Mouse (Mus musculus): ENCODE measurements at regions not wholly inside any gene's neighbourhood (a gene's known extent, or its start where the extent isn't known, plus 50 kb on each side); places are given as distances from the start of the nearest gene placed in this dataset.

GRCm38 (mm10) chr6:145310601-145311000, 60.6 kb upstream of the Kras start:
- H3K4me1 ChIP-seq (ENCODE audit: control insufficient read depth, insufficient read depth, low read length) = no peaks in the 10 kb centered on the region
- H3K4me2 ChIP-seq (replicated peaks; ENCODE audit: low read depth, low read length) = no peak overlapping the region
- H3K4me3 ChIP-seq (ENCODE audit: low read depth, low read length) = no peak overlapping the region
- H3K27ac ChIP-seq (ENCODE audit: low read length) = no peak overlapping the region
- ATAC-seq (ENCODE audit: insufficient number of reproducible peaks, insufficient read depth, low FRiP score, low read depth) = no peak
- H3K27me3 ChIP-seq (ENCODE audit: control insufficient read depth, insufficient read depth, low read length) = no peaks in the 10 kb centered on the region
- 33% methylated on average over 6 of the region's 6 CpGs for WGBS
- no peaks in the 10 kb centered on the region for H3K36me3 ChIP-seq (ENCODE audit: control insufficient read depth, insufficient read depth, low read length)
- no peak overlapping the region for H3K9ac ChIP-seq (replicated peaks; ENCODE audit: low read depth, low read length)
- H3K9me3 ChIP-seq (ENCODE audit: control insufficient read depth, low read depth, low read length) = no peaks in the 10 kb centered on the region

GRCm38 (mm10) chr6:145309025-145309424, 59.0 kb upstream of the Kras start:
- WGBS = 87% methylated on average over 3 of the region's 3 CpGs
- Histone ChIP-seq H3K27ac (ENCODE audit: low read length) (no peak overlapping the region), H3K4me2 (replicated peaks; ENCODE audit: low read depth, low read length) (no peak overlapping the region), H3K27me3 (ENCODE audit: control insufficient read depth, insufficient read depth, low read length) (no peaks in the 10 kb centered on the region), H3K9ac (replicated peaks; ENCODE audit: low read depth, low read length) (no peak overlapping the region), H3K4me3 (ENCODE audit: low read depth, low read length) (no peak overlapping the region), H3K4me1 (ENCODE audit: control insufficient read depth, insufficient read depth, low read length) (peaks cover under 1% of the 10 kb centered on the region; the same call in 1 of the 2 replicates), H3K9me3 (ENCODE audit: control insufficient read depth, low read depth, low read length) (no peaks in the 10 kb centered on the region), H3K36me3 (ENCODE audit: control insufficient read depth, insufficient read depth, low read length) (no peaks in the 10 kb centered on the region)
- ATAC-seq (ENCODE audit: insufficient number of reproducible peaks, insufficient read depth, low FRiP score, low read depth) = no peak

GRCm38 (mm10) chr6:145307237-145307636, 57.2 kb upstream of the Kras start:
- no peak overlapping the region; the same call in 1 of the 2 replicates for H3K27ac ChIP-seq (ENCODE audit: low read length)
- no peak overlapping the region for H3K4me3 ChIP-seq (ENCODE audit: low read depth, low read length)
- 92% methylated on average over 8 of the region's 8 CpGs for WGBS
- no peaks in the 10 kb centered on the region for H3K27me3 ChIP-seq (ENCODE audit: control insufficient read depth, insufficient read depth, low read length)
- H3K9me3 ChIP-seq (ENCODE audit: control insufficient read depth, low read depth, low read length) = no peaks in the 10 kb centered on the region
- no peak overlapping the region for H3K9ac ChIP-seq (replicated peaks; ENCODE audit: low read depth, low read length)
- ATAC-seq (ENCODE audit: insufficient number of reproducible peaks, insufficient read depth, low FRiP score, low read depth) = no peak
- peaks cover 9% of the 10 kb centered on the region for H3K4me1 ChIP-seq (ENCODE audit: control insufficient read depth, insufficient read depth, low read length)
- no peaks in the 10 kb centered on the region for H3K36me3 ChIP-seq (ENCODE audit: control insufficient read depth, insufficient read depth, low read length)
- no peak overlapping the region for H3K4me2 ChIP-seq (replicated peaks; ENCODE audit: low read depth, low read length)

GRCm38 (mm10) chr6:145306331-145307124, 56.5 kb upstream of the Kras start:
- H3K9me3 ChIP-seq (ENCODE audit: control insufficient read depth, low read depth, low read length) = no peaks in the 10 kb centered on the region
- no peak overlapping the region for H3K4me2 ChIP-seq (replicated peaks; ENCODE audit: low read depth, low read length)
- H3K27ac ChIP-seq (ENCODE audit: low read length) = no peak overlapping the region; the same call in 1 of the 2 replicates
- no peak overlapping the region for H3K9ac ChIP-seq (replicated peaks; ENCODE audit: low read depth, low read length)
- H3K4me3 ChIP-seq (ENCODE audit: low read depth, low read length) = no peak overlapping the region
- 53% methylated on average over 18 of the region's 18 CpGs for WGBS
- H3K36me3 ChIP-seq (ENCODE audit: control insufficient read depth, insufficient read depth, low read length) = no peaks in the 10 kb centered on the region
- ATAC-seq (ENCODE audit: insufficient number of reproducible peaks, insufficient read depth, low FRiP score, low read depth) = no peak
- no peaks in the 10 kb centered on the region for H3K27me3 ChIP-seq (ENCODE audit: control insufficient read depth, insufficient read depth, low read length)
- H3K4me1 ChIP-seq (ENCODE audit: control insufficient read depth, insufficient read depth, low read length) = peaks cover 9% of the 10 kb centered on the region

- Histone ChIP-seq H3K9me3 (ENCODE audit: control insufficient read depth, low read depth, low read length) (no peaks in the 10 kb centered on the region), H3K4me1 (ENCODE audit: control insufficient read depth, insufficient read depth, low read length) (peaks cover 9% of the 10 kb centered on the region), H3K4me3 (ENCODE audit: low read depth, low read length) (no peak overlapping the region), H3K27ac (ENCODE audit: low read length) (no peak overlapping the region), H3K27me3 (ENCODE audit: control insufficient read depth, insufficient read depth, low read length) (no peaks in the 10 kb centered on the region), H3K36me3 (ENCODE audit: control insufficient read depth, insufficient read depth, low read length) (no peaks in the 10 kb centered on the region), H3K9ac (replicated peaks; ENCODE audit: low read depth, low read length) (no peak overlapping the region), H3K4me2 (replicated peaks; ENCODE audit: low read depth, low read length) (no peak overlapping the region)
- 94% methylated on average over 5 of the region's 5 CpGs for WGBS
- ATAC-seq (ENCODE audit: insufficient number of reproducible peaks, insufficient read depth, low FRiP score, low read depth) = no peak
Observed at GRCm38 (mm10) chr6:145305669-145306068, 55.6 kb upstream of the Kras start.

- ATAC-seq (ENCODE audit: insufficient number of reproducible peaks, insufficient read depth, low FRiP score, low read depth) = peak; percentile 35; the same call in 1 of the 2 replicates
- H3K4me3 ChIP-seq (ENCODE audit: low read depth, low read length) = peak overlapping the region; percentile 5; the same call in 1 of the 2 replicates
- no peak overlapping the region for H3K27ac ChIP-seq (ENCODE audit: low read length)
Observed at GRCm38 (mm10) chr6:145303641-145304070, 53.6 kb upstream of the Kras start.

GRCm38 (mm10) chr6:145302907-145303640, 53.0 kb upstream of the Kras start:
- no peaks in the 10 kb centered on the region for H3K9me3 ChIP-seq (ENCODE audit: control insufficient read depth, low read depth, low read length)
- H3K36me3 ChIP-seq (ENCODE audit: control insufficient read depth, insufficient read depth, low read length) = no peaks in the 10 kb centered on the region
- H3K27me3 ChIP-seq (ENCODE audit: control insufficient read depth, insufficient read depth, low read length) = no peaks in the 10 kb centered on the region
- 57% methylated on average over 22 of the region's 22 CpGs for WGBS
- H3K27ac ChIP-seq (ENCODE audit: low read length) = no peak overlapping the region
- peak overlapping the region; percentile 5; the same call in 1 of the 2 replicates for H3K4me3 ChIP-seq (ENCODE audit: low read depth, low read length)
- no peak overlapping the region for H3K9ac ChIP-seq (replicated peaks; ENCODE audit: low read depth, low read length)
- ATAC-seq (ENCODE audit: insufficient number of reproducible peaks, insufficient read depth, low FRiP score, low read depth) = no peak
- H3K4me1 ChIP-seq (ENCODE audit: control insufficient read depth, insufficient read depth, low read length) = peaks cover 9% of the 10 kb centered on the region
- H3K4me2 ChIP-seq (replicated peaks; ENCODE audit: low read depth, low read length) = peak overlapping the region; percentile 29

More at GRCm38 (mm10) chr6:145303641-145304070, 53.6 kb upstream of the Kras start:
- Histone ChIP-seq H3K9ac (replicated peaks; ENCODE audit: low read depth, low read length) (0 out of 2 replicates have a peak overlapping the region, but pooled peaks have one; percentile 14), H3K4me2 (replicated peaks; ENCODE audit: low read depth, low read length) (peak overlapping the region; percentile 29), H3K4me1 (ENCODE audit: control insufficient read depth, insufficient read depth, low read length) (peaks cover 9% of the 10 kb centered on the region), H3K9me3 (ENCODE audit: control insufficient read depth, low read depth, low read length) (no peaks in the 10 kb centered on the region), H3K27me3 (ENCODE audit: control insufficient read depth, insufficient read depth, low read length) (no peaks in the 10 kb centered on the region), H3K36me3 (ENCODE audit: control insufficient read depth, insufficient read depth, low read length) (no peaks in the 10 kb centered on the region)
- 15% methylated on average over 18 of the region's 18 CpGs for WGBS

- no peak for ATAC-seq (ENCODE audit: insufficient number of reproducible peaks, insufficient read depth, low FRiP score, low read depth)
Observed at GRCm38 (mm10) chr6:145302105-145302504, 52.1 kb upstream of the Kras start.

More at GRCm38 (mm10) chr6:145302105-145302504, 52.1 kb upstream of the Kras start:
- 85% methylated on average over 10 of the region's 10 CpGs for WGBS
- Histone ChIP-seq H3K36me3 (ENCODE audit: control insufficient read depth, insufficient read depth, low read length) (no peaks in the 10 kb centered on the region), H3K9me3 (ENCODE audit: control insufficient read depth, low read depth, low read length) (no peaks in the 10 kb centered on the region), H3K27ac (ENCODE audit: low read length) (no peak overlapping the region), H3K9ac (replicated peaks; ENCODE audit: low read depth, low read length) (no peak overlapping the region), H3K4me1 (ENCODE audit: control insufficient read depth, insufficient read depth, low read length) (peaks cover 9% of the 10 kb centered on the region), H3K4me3 (ENCODE audit: low read depth, low read length) (no peak overlapping the region), H3K4me2 (replicated peaks; ENCODE audit: low read depth, low read length) (no peak overlapping the region), H3K27me3 (ENCODE audit: control insufficient read depth, insufficient read depth, low read length) (no peaks in the 10 kb centered on the region)
